Mouse (Mus musculus) limb, embryonic 14.5 days (tissue): ENCODE data around the gene Cdk2ap2. TPM values are rescaled to one million over a fixed set of nuclear protein-coding genes. Genes with fewer than 3 reads are reported as not detected.
"Not testable (repeated sequence)": the region's sequence is repeated elsewhere in the genome, so short reads cannot be mapped to it uniquely, and the experiment has no call there.

Source experiments
- ATAC-seq: fragments of 200-750 bp; cut with Nextera tagmentation; 2 replicates; pipeline ENCODE4 v1.8.0; 2017; ENCODE audit warnings: low read depth, moderate number of reproducible peaks, moderate TSS enrichment; ENCODE audit not compliant: low FRiP score
- DNase-seq: peaks from one replicate; pipeline ENCODE4 v3.0.0-alpha.2; 2015; ENCODE audit warnings: low spot score
- H3K27ac ChIP-seq: fragments of 300-500 bp; sonication (generic); replicated peaks from 2 replicates; pipeline ENCODE4 v1.5.1; 2014; ENCODE audit warnings: low read depth, mild to moderate bottlenecking, low read length, moderate library complexity, mixed read lengths
- H3K27me3 ChIP-seq: fragments of 300-500 bp; sonication (generic); 2 replicates; pipeline ENCODE4 v1.6.1; 2014; ENCODE audit warnings: low read length, mixed read lengths; ENCODE audit not compliant: control insufficient read depth, insufficient read depth
- H3K36me3 ChIP-seq: fragments of 300-500 bp; sonication (generic); 2 replicates; pipeline ENCODE4 v1.6.1; 2014; ENCODE audit warnings: mild to moderate bottlenecking, low read length, moderate library complexity, mixed read lengths; ENCODE audit not compliant: control insufficient read depth, insufficient read depth
- H3K4me1 ChIP-seq: fragments of 300-500 bp; sonication (generic); 2 replicates; pipeline ENCODE4 v1.6.1; 2014; ENCODE audit warnings: antibody characterized with exemption, low read length, mixed read lengths; ENCODE audit not compliant: control insufficient read depth, insufficient read depth
- H3K4me2 ChIP-seq: fragments of 300-500 bp; sonication (generic); replicated peaks from 2 replicates; pipeline ENCODE4 v1.6.1; 2014; ENCODE audit warnings: low read depth, mild to moderate bottlenecking, low read length, moderate library complexity; ENCODE audit not compliant: severe bottlenecking
- H3K4me3 ChIP-seq: fragments of 300-500 bp; sonication (generic); replicated peaks from 2 replicates; pipeline ENCODE4 v1.5.1; 2014; ENCODE audit warnings: low read length
- H3K9ac ChIP-seq: fragments of 300-500 bp; sonication (generic); 2 replicates; pipeline ENCODE4 v1.6.1; 2014; ENCODE audit warnings: mild to moderate bottlenecking, low read depth, low read length, moderate library complexity; ENCODE audit not compliant: severe bottlenecking
- H3K9me3 ChIP-seq: fragments of 300-500 bp; sonication (generic); 2 replicates; pipeline ENCODE4 v1.6.1; 2016; ENCODE audit warnings: low read length; ENCODE audit not compliant: control insufficient read depth
- POLR2A ChIP-seq: fragments of 200-500 bp; IDR thresholded peaks from 2 replicates; pipeline ENCODE4 v1.8.0; 2012; ENCODE audit warnings: inconsistent platforms, mild to moderate bottlenecking, moderate library complexity, borderline replicate concordance; ENCODE audit not compliant: insufficient read depth, insufficient read length; ENCODE audit errors: extremely low read depth
- WGBS: fragments of 180-500 bp; shearing (Covaris S2); extraction: QIAGEN DNeasy Blood & Tissue Kit; methylation state at CpG from one replicate; pipeline ENCODE4 v1.1.7; 2014; 5-methylcytosine and 5-hydroxymethylcytosine counted together
- polyA plus RNA-seq, 2 experiments: library from polyadenylated mRNA; depleted of rRNA in 1 of 2; stranded (reverse) in 1 of 2; unstranded in 1 of 2; fragments of >200 nt; fragmentation: Nextera tagmentation in 1 of 2; extraction: Ambion mirVana in 1 of 2; gene quantifications; 2 replicates each; pipeline versions ENCODE4 v1.2.1 to v1.2.3; 2012 to 2014

The Cdk2ap2 gene
- polyA plus RNA-seq, 2 experiments = 45.2 to 67.6 TPM

- Histone ChIP-seq H3K4me3 (no peak overlapping the region), H3K9ac (no peak overlapping the region), H3K36me3 (no peaks in the 10 kb centered on the region), H3K4me1 (no peaks in the 10 kb centered on the region), H3K27ac (no peak overlapping the region), H3K4me2 (no peak overlapping the region), H3K27me3 (no peaks in the 10 kb centered on the region), H3K9me3 (no peaks in the 10 kb centered on the region)
- 92% methylated on average over 6 of the region's 6 CpGs for WGBS
- DNase-seq = no peak
- no peak for TF ChIP-seq POLR2A
- no peak for ATAC-seq
Observed at GRCm38 (mm10) chr19:4060899-4061465, 36.0 kb upstream of the Cdk2ap2 start.

- H3K27me3 ChIP-seq, H3K27ac ChIP-seq, H3K9ac ChIP-seq, H3K36me3 ChIP-seq, DNase-seq, H3K9me3 ChIP-seq, H3K4me1 ChIP-seq, H3K4me2 ChIP-seq, ATAC-seq, H3K4me3 ChIP-seq: not testable (repeated sequence)
- WGBS = 80% methylated on average over 2 of the region's 4 CpGs
Observed at GRCm38 (mm10) chr19:4063357-4063756, 33.6 kb upstream of the Cdk2ap2 start.

GRCm38 (mm10) chr19:4064501-4064900 is 32.5 kb upstream of the Cdk2ap2 start:
- WGBS = 16% methylated on average over 3 of the region's 11 CpGs
- DNase-seq, ATAC-seq: not testable (repeated sequence)

GRCm38 (mm10) chr19:4066280-4066679 is 30.7 kb upstream of the Cdk2ap2 start:
- H3K4me1 ChIP-seq = no peaks in the 10 kb centered on the region
- 57% methylated on average over 6 of the region's 6 CpGs for WGBS
- H3K27ac ChIP-seq = no peak overlapping the region
- H3K9ac ChIP-seq = no peak overlapping the region
- TF ChIP-seq POLR2A = no peak
- H3K9me3 ChIP-seq = no peaks in the 10 kb centered on the region
- H3K27me3 ChIP-seq = no peaks in the 10 kb centered on the region
- H3K36me3 ChIP-seq = no peaks in the 10 kb centered on the region
- ATAC-seq (no peak), DNase-seq (no peak)
- no peak overlapping the region for H3K4me3 ChIP-seq
- H3K4me2 ChIP-seq = no peak overlapping the region

More at GRCm38 (mm10) chr19:4064501-4064900, 32.5 kb upstream of the Cdk2ap2 start:
- not testable (repeated sequence) for H3K9ac ChIP-seq, H3K36me3 ChIP-seq, H3K4me3 ChIP-seq, H3K4me2 ChIP-seq, H3K27me3 ChIP-seq, H3K9me3 ChIP-seq, H3K4me1 ChIP-seq, H3K27ac ChIP-seq

GRCm38 (mm10) chr19:4066877-4067276 is 30.1 kb upstream of the Cdk2ap2 start:
- H3K9me3 ChIP-seq = no peaks in the 10 kb centered on the region
- ATAC-seq (no peak), DNase-seq (no peak)
- H3K4me2 ChIP-seq = no peak overlapping the region
- no peaks in the 10 kb centered on the region for H3K36me3 ChIP-seq
- TF ChIP-seq POLR2A = no peak
- H3K4me1 ChIP-seq = no peaks in the 10 kb centered on the region
- H3K4me3 ChIP-seq = no peak overlapping the region
- H3K9ac ChIP-seq = no peak overlapping the region
- no peak overlapping the region for H3K27ac ChIP-seq
- no peaks in the 10 kb centered on the region for H3K27me3 ChIP-seq

- H3K36me3 ChIP-seq, DNase-seq, H3K27me3 ChIP-seq, H3K4me1 ChIP-seq, ATAC-seq, H3K4me3 ChIP-seq, H3K9me3 ChIP-seq, H3K9ac ChIP-seq, H3K27ac ChIP-seq, H3K4me2 ChIP-seq: not testable (repeated sequence)
- 86% methylated on average over 2 of the region's 2 CpGs for WGBS
Observed at GRCm38 (mm10) chr19:4068242-4068641, 28.7 kb upstream of the Cdk2ap2 start.
